Mouse (Mus musculus) bone marrow, adult 2 months (tissue): ENCODE data around the gene Pdpr.

ENCODE experiments used
- CTCF ChIP-seq: fragments of 200-500 bp; IDR thresholded peaks from 2 replicates; pipeline ENCODE4 v1.5.1; 2011; ENCODE audit warnings: low read length, control low read depth; ENCODE audit not compliant: control insufficient read depth, insufficient read depth
- POLR2A ChIP-seq: fragments of 200-500 bp; IDR thresholded peaks from 2 replicates; pipeline ENCODE4 v1.6.1; 2011; ENCODE audit warnings: low read depth, mild to moderate bottlenecking, control low read depth, low read length, borderline replicate concordance; ENCODE audit not compliant: control insufficient read depth

- no peak for TF ChIP-seq POLR2A
- no peak for TF ChIP-seq CTCF
Measured at GRCm38 (mm10) chr8:111055031-111055634, 39.3 kb upstream of the Pdpr start.
